Mouse (Mus musculus): ENCODE measurements at regions not wholly inside any gene's neighbourhood (a gene's known extent, or its start where the extent isn't known, plus 50 kb on each side); places are given as distances from the start of the nearest gene placed in this dataset.

DNA sequence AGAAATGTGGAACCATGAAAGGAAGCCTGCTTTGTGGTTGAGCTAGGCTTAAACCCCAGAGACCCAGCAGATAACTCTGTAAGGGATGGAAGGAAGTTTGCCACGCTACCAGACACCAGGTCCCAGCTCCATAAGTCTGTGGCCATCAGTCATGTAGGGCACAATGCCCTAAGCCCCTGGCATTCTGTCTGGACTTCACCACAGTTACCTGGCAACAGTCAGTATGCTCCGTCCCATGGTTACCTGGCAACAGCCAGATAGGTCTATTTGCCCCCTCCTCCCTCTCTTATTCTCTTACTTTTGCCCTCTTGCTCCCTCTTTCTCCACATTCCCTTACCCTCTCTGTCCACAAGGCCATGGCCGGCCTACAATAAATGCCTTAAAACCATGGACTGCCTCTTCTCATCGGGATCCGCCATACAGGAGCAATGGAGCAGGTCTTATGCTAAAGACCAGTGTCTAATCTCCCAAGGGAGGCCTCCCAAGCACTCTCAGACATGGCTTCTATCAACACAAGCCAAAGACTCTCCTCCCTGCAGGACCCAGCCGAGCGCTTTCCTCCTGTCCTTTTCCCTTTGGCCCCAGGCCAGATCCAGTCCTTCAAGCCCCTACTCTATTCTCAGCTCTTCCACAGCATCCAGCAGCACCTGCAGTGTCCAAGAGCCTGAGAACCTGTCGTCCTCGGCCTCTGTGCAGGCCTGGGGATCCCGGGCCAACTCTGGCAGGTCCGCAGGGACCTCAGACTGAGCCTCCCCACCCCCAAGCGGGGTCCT, 66.3 kb upstream of the Usp38 start:
- H3K4me2 ChIP-seq = no peak overlapping the region
- H3K27me3 ChIP-seq (replicated peaks) = no peaks in the 10 kb centered on the region
- H3K36me3 ChIP-seq = no peaks in the 10 kb centered on the region
- H3K4me3 ChIP-seq = no peak overlapping the region
- H3K9me3 ChIP-seq (replicated peaks) = peaks cover 3% of the 10 kb centered on the region; the same call in 1 of the 2 replicates
- 63% methylated on average over 12 of the region's 12 CpGs for WGBS
- H3K4me1 ChIP-seq (replicated peaks) = peaks cover 2% of the 10 kb centered on the region; the same call in 1 of the 2 replicates
- ATAC-seq (ENCODE audit: insufficient number of reproducible peaks, low FRiP score) = 0 out of 2 replicates have a peak, but pooled peaks have one; percentile 29
- no peak overlapping the region for H3K27ac ChIP-seq (ENCODE audit: poor library complexity, severe bottlenecking)
- H3K9ac ChIP-seq = no peak overlapping the region

DNA sequence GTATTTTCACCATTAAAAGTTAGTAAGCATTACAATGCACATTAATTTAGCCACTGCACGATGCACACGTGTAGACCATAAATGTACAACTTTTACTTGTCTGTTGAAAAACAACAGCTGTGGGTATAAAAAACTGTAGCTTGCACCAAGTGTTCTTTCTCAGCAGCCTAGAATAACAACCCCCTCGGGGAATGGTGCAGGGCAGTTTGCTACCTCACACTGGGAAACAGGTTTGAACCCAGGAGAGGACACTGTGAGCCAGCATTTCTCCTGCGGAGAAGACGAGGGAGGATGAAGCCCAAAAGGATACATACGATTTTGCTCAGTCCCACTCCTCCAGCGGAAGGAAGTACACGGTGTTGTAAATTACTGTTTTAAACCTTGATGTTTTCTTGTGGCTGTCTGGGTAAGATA, 65.2 kb upstream of the Usp38 start:
- H3K27ac ChIP-seq (ENCODE audit: poor library complexity, severe bottlenecking) = no peak overlapping the region

DNA sequence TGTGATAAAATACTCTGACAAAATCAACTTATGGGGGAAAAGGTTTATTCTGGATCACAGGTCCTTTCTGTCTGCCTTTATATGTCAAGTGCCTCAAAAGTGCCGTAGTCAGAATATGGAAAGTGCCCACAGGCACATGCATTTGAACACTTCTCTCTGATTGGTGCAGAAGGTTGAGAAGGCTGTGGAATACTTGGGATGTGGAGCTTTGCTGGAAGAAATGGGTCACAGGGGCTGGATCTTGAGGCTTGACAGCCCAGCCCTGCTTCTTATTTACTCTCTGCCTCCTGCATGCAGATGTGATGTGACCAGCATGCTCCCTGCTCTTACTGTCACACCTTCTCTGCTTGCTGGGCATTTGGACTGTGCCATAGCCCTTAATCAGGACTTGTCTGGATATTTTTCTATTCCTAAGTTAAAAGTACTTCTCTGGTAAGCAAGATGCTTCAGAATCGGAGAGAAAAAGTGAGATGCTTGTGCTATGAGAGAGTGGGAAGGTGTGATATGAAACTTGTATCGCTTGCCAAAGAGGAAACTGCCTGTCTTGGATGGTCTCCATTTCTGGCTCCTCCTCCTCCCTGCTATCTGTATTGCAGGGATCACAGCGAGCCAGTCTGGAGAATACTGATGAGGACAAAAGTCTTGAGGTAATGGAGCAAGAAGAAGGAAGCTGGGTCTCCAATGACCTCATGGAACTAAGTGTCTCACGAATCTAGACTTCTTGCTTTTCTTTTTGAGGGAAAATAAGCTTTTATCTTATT, 54.5 kb upstream of the Usp38 start:
- Histone ChIP-seq H3K4me1 (replicated peaks) (0 out of 2 replicates have a peak, but pooled peaks cover 3% of the 10 kb centered on the region), H3K36me3 (no peaks in the 10 kb centered on the region), H3K9me3 (replicated peaks) (no peaks in the 10 kb centered on the region), H3K9ac (no peak overlapping the region), H3K4me3 (no peak overlapping the region), H3K27ac (ENCODE audit: poor library complexity, severe bottlenecking) (no peak overlapping the region), H3K4me2 (no peak overlapping the region), H3K27me3 (replicated peaks) (no peaks in the 10 kb centered on the region)
- WGBS = 53% methylated on average over 5 of the region's 5 CpGs
- 0 out of 2 replicates have a peak, but pooled peaks have one; percentile 36 for ATAC-seq (ENCODE audit: insufficient number of reproducible peaks, low FRiP score)

More for the DNA sequence above, 65.2 kb upstream of the Usp38 start:
- 77% methylated on average over 8 of the region's 8 CpGs for WGBS
- H3K4me2 ChIP-seq = no peak overlapping the region
- ATAC-seq (ENCODE audit: insufficient number of reproducible peaks, low FRiP score) = no peak
- H3K36me3 ChIP-seq = no peaks in the 10 kb centered on the region
- H3K27me3 ChIP-seq (replicated peaks) = no peaks in the 10 kb centered on the region
- no peak overlapping the region for H3K9ac ChIP-seq
- no peak overlapping the region for H3K4me3 ChIP-seq
- no peaks in the 10 kb centered on the region for H3K9me3 ChIP-seq (replicated peaks)
- H3K4me1 ChIP-seq (replicated peaks) = peaks cover 2% of the 10 kb centered on the region; the same call in 1 of the 2 replicates

DNA sequence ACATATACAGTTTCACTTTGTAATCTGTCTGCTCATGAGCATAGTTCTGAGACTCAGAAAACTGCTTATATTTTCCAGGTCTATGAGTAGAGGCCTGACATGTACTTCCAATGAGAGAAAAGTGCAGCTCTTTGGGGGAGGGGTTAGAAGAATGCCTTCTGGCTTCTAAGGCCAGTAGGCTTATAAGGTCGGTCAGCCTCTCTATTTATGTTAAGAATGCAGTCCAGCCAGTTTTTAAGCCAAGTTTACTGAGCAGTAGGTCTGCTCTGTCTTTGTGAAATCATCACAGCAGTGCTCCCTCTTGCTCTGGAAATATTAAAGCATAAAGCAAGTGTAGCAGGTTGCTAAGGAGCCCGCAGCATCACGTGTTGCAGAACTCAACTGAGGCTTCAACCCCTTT, 53.8 kb upstream of the Usp38 start:
- no peak overlapping the region for H3K9ac ChIP-seq
- 75% methylated on average over 3 of the region's 3 CpGs for WGBS
- no peak overlapping the region for H3K27ac ChIP-seq (ENCODE audit: poor library complexity, severe bottlenecking)
- H3K4me2 ChIP-seq = no peak overlapping the region
- H3K4me1 ChIP-seq (replicated peaks) = 0 out of 2 replicates have a peak, but pooled peaks cover 3% of the 10 kb centered on the region
- H3K36me3 ChIP-seq = no peaks in the 10 kb centered on the region
- H3K4me3 ChIP-seq = no peak overlapping the region
- ATAC-seq (ENCODE audit: insufficient number of reproducible peaks, low FRiP score) = no peak
- H3K27me3 ChIP-seq (replicated peaks) = no peaks in the 10 kb centered on the region
- no peaks in the 10 kb centered on the region for H3K9me3 ChIP-seq (replicated peaks)

DNA sequence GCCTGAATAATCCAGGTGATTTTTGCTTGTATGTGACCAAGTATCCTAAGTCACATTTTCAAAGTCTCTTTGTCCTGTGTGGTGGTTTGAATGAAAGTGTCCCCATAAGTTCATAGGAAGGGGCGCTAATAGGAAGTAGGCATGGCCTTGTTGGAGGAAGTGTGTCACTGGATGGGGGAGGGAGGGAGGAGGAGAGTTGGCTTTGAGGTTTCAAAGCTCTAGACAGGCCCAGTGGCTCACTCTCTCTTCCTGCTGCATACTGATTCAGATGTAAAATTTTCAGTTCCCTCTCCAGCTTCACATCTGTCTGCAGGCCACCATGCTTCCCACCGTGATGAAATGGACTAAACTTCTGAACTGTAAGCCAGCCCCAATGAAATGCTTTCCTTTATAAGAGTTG, 52.0 kb upstream of the Usp38 start:
- no peak overlapping the region for H3K27ac ChIP-seq (ENCODE audit: poor library complexity, severe bottlenecking)
- H3K27me3 ChIP-seq (replicated peaks) = no peaks in the 10 kb centered on the region

More for the DNA sequence above, 52.0 kb upstream of the Usp38 start:
- Histone ChIP-seq H3K4me3 (no peak overlapping the region), H3K4me1 (replicated peaks) (0 out of 2 replicates have a peak, but pooled peaks cover 3% of the 10 kb centered on the region), H3K9ac (no peak overlapping the region), H3K36me3 (no peaks in the 10 kb centered on the region), H3K4me2 (no peak overlapping the region), H3K9me3 (replicated peaks) (no peaks in the 10 kb centered on the region)
- WGBS = 81% methylated on average over 2 of the region's 2 CpGs
- no peak for ATAC-seq (ENCODE audit: insufficient number of reproducible peaks, low FRiP score)

Measured in heart, embryonic 12.5 days (tissue).